In genomic region chr8:121170116-121170515, GRCm38 (mm10) we compare ENCODE assay signal across 14 mouse cellular contexts. TPM values are rescaled to one million over a fixed set of nuclear protein-coding genes. Genes with fewer than 3 reads are reported as not detected.
DNase-seq lines count a peak whose midpoint lies in the region; ATAC-seq and TF ChIP-seq lines count a peak whose summit lies in the region.
"Had no signal": no experiment of that assay in that cellular context is flagged by ENCODE, and none has a peak within 500 bp of the region (broad histone marks: within the 10 kb centered on the region; RNA-seq: fewer than 3 reads in every experiment).

No protein-coding gene starts in this region.

- DNase-seq in heart, adult 2 months = no peak
- DNase-seq in heart, postnatal 4 days = no peak
- DNase-seq in kidney, postnatal 10 days = peak; percentile 33
- DNase-seq in kidney, adult 18-20 months = no peak
- peak; percentile 9 for DNase-seq in R1 (ENCODE audit: low read depth, low spot score)
- no peak for DNase-seq in heart, postnatal 0 days (ENCODE audit: low spot score)
- DNase-seq in adrenal gland, adult 2 months = no peak
- DNase-seq in cerebellum, postnatal 25 days = no peak
- DNase-seq: cerebellum, adult 9-11 months had no signal

- TF ChIP-seq CTCF in heart, adult 2 months (IDR thresholded peaks at IDR 0.05) = no peak
- no peak for TF ChIP-seq CTCF in heart, postnatal 0 days (IDR thresholded peaks at IDR 0.05; ENCODE audit: low read depth)

- ATAC-seq in heart, postnatal 0 days (ENCODE audit: insufficient read depth, low read depth) = no peak

- no peak for TF ChIP-seq POLR2A in heart, adult 2 months (IDR thresholded peaks at IDR 0.05; ENCODE audit: insufficient read depth, low read depth, low read length)

- peak overlapping the region; percentile 84 for H3K27ac ChIP-seq in heart, adult 2 months
- peak overlapping the region; percentile 73 for H3K27ac ChIP-seq in heart, postnatal 0 days (ENCODE audit: low read depth)
- H3K27ac ChIP-seq: midbrain, embryonic 12.5 days; neural tube, embryonic 12.5 days had no signal

- intact Hi-C loops in heart, adult 2 months (cut with DNase I) = loop anchor here (5.0 kb wide), 2 partner anchors 37 to 43 kb away; partner anchors contain the start of gene Foxl1

- no peaks in the 10 kb centered on the region for H3K79me2 ChIP-seq in heart, adult 2 months (replicated peaks; ENCODE audit: control insufficient read depth, insufficient read depth, low read length)

- no peaks in the 10 kb centered on the region for H3K9me3 ChIP-seq in heart, postnatal 0 days (replicated peaks; ENCODE audit: control insufficient read depth, low read length)
- H3K9me3 ChIP-seq: midbrain, embryonic 12.5 days; neural tube, embryonic 12.5 days had no signal

- WGBS in heart, adult 2 months = 38% methylated on average over 7 of the region's 7 CpGs
- 29% methylated on average over 7 of the region's 7 CpGs for WGBS in heart, postnatal 0 days

- peak overlapping the region; percentile 58; the same call in 1 of the 2 replicates for H3K4me2 ChIP-seq in heart, postnatal 0 days (ENCODE audit: low read depth, low read length)
- H3K4me2 ChIP-seq: midbrain, embryonic 12.5 days; neural tube, embryonic 12.5 days had no signal

- no peaks in the 10 kb centered on the region for H3K27me3 ChIP-seq in heart, adult 2 months (ENCODE audit: control insufficient read depth, insufficient read depth, low read length)
- H3K27me3 ChIP-seq in heart, postnatal 0 days (ENCODE audit: control insufficient read depth, insufficient read depth, low read length) = no peaks in the 10 kb centered on the region
- H3K27me3 ChIP-seq: midbrain, embryonic 12.5 days; neural tube, embryonic 12.5 days had no signal

- no peak for TF ChIP-seq EP300 in heart, adult 2 months (IDR thresholded peaks at IDR 0.05; ENCODE audit: insufficient read depth, low read depth, low read length)
- TF ChIP-seq EP300 in heart, postnatal 0 days (IDR thresholded peaks at IDR 0.05; ENCODE audit: low read depth) = no peak

- peaks cover 6% of the 10 kb centered on the region for H3K4me1 ChIP-seq in heart, adult 2 months (ENCODE audit: control insufficient read depth, insufficient read depth, low read length)
- H3K4me1 ChIP-seq in heart, postnatal 0 days (ENCODE audit: control insufficient read depth, insufficient read depth) = peaks cover 8% of the 10 kb centered on the region

- H3K36me3 ChIP-seq in heart, adult 2 months (ENCODE audit: control insufficient read depth, insufficient read depth, low read length) = no peaks in the 10 kb centered on the region
- H3K36me3 ChIP-seq in heart, postnatal 0 days (replicated peaks; ENCODE audit: control insufficient read depth, insufficient read depth, low read length) = no peaks in the 10 kb centered on the region
- H3K36me3 ChIP-seq: G1E; midbrain, embryonic 12.5 days; neural tube, embryonic 12.5 days had no signal

- H3K9ac ChIP-seq in heart, adult 2 months (ENCODE audit: low read depth, low read length) = no peak overlapping the region; the same call in 1 of the 2 replicates
- H3K9ac ChIP-seq in heart, postnatal 0 days (replicated peaks; ENCODE audit: low read depth, low read length) = peak overlapping the region; percentile 27; the same call in 1 of the 2 replicates
- H3K9ac ChIP-seq: midbrain, embryonic 12.5 days; neural tube, embryonic 12.5 days had no signal

- H3K4me3 ChIP-seq in heart, adult 2 months = peak overlapping the region; percentile 47; the same call in 1 of the 2 replicates
- H3K4me3 ChIP-seq in heart, postnatal 0 days (ENCODE audit: low read depth, low read length) = no peak overlapping the region
- H3K4me3 ChIP-seq: midbrain, embryonic 12.5 days; neural tube, embryonic 12.5 days had no signal

RNA-seq across cellular contexts. Expression of gene Foxl1, which starts 42.4 kb away (rescaled TPM):
- under 1 TPM; 0.07 to 0.08 TPM for total RNA-seq in heart, adult 2 months (2021)
- polyA plus RNA-seq in heart, adult 2 months (2012; rRNA removed) = 0.08 and 0.09 TPM in 2 replicates
- total RNA-seq in heart, postnatal 4 days (2021) = under 1 TPM; 0.56 to 0.60 TPM
- 0.35 and 1.9 TPM in 2 replicates for total RNA-seq in heart, postnatal 0 days (2014; rRNA removed; ENCODE audit: low replicate concordance)
- polyA plus RNA-seq in heart, postnatal 0 days (2015; fragmentation: Nextera tagmentation; extraction: Ambion mirVana) = 0.12 and 0.16 TPM in 2 replicates
- under 1 TPM; 0.09 to 0.38 TPM for total RNA-seq in adrenal gland, adult 2 months (2021)
- polyA plus RNA-seq in adrenal gland, adult 2 months (2012; rRNA removed) = 0.62 and 0.66 TPM in 2 replicates
- total RNA-seq: G1E; hematopoietic stem cell, adult 5-6 weeks; liver, adult 2 months had no signal
- polyA plus RNA-seq: G1E; liver, adult 2 months had no signal

RNA-seq across cellular contexts. Expression of gene Foxc2, which starts 54.1 kb away (rescaled TPM):
- 1 to 10 TPM; 2.0 to 2.2 TPM for total RNA-seq in heart, adult 2 months (2021)
- polyA plus RNA-seq in heart, adult 2 months (2012; rRNA removed) = 0.97 and 2.0 TPM in 2 replicates
- 1 to 10 TPM; 8.7 to 8.9 TPM for total RNA-seq in heart, postnatal 4 days (2021)
- 6.6 and 16.4 TPM in 2 replicates for total RNA-seq in heart, postnatal 0 days (2014; rRNA removed; ENCODE audit: low replicate concordance)
- polyA plus RNA-seq in heart, postnatal 0 days (2015; fragmentation: Nextera tagmentation; extraction: Ambion mirVana) = 2.5 and 3.3 TPM in 2 replicates
- 1 to 10 TPM; 3.3 to 6.3 TPM for total RNA-seq in adrenal gland, adult 2 months (2021)
- 14.4 and 15.2 TPM in 2 replicates for polyA plus RNA-seq in adrenal gland, adult 2 months (2012; rRNA removed)
- total RNA-seq: G1E; hematopoietic stem cell, adult 5-6 weeks; liver, adult 2 months had no signal

Comparison
In these comparisons a context has a peak if more than half of its experiments do, and no peak if none do; other contexts are left out.
1. DNase-seq: peak in kidney, postnatal 10 days (single experiment) and R1 (single experiment); none in heart, adult 2 months (0 of 2), heart, postnatal 4 days (single experiment), kidney, adult 18-20 months (single experiment), heart, postnatal 0 days (single experiment), adrenal gland, adult 2 months (single experiment) and cerebellum, postnatal 25 days (0 of 2).